Mouse (Mus musculus): ENCODE measurements around the gene Gbf1.

DNA sequence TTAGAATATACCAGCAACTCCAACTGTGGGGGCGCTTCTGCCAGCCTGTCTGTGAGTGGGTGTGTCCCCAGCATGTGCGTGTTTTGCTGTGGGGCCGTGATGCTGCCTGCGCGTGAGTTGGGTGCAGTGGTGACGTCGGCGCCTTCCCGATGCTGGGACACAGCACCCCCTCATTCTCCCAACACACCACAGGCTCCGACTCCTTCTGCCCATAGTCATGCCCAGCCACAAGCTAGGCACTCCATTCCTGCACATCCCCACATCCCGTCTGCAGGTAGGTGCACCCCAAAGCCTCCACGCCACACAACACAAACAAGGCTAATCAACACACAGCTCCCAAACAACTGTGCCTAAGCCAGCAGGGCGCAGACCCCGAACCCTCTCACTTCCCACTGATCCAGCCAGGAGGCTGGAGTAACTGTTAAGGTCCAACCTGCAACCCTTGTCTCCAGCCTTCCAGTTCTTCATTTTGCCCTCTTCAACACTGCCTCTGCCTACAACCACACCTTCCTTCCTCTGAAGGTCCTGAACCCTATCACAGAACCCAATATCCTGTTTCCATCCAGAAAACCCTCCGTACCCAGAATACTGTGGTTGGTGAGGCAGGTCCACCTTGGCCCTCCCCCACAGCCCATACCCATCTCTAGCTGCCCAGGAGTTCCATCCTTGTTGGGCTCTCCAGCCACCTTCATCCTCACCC is 164.7 kb downstream of the Gbf1 start:
- TF ChIP-seq POLR2A (IDR thresholded peaks at IDR 0.05; ENCODE audit: insufficient read depth, low read depth, low read length) (no peak), CTCF (IDR thresholded peaks at IDR 0.05) (no peak), EP300 (IDR thresholded peaks at IDR 0.05; ENCODE audit: insufficient read depth, low read depth, low read length) (no peak)
